Mouse (Mus musculus) embryonic facial prominence, embryonic 14.5 days (tissue): ENCODE measurements at regions not wholly inside any gene's neighbourhood (a gene's known extent, or its start where the extent isn't known, plus 50 kb on each side); places are given as distances from the start of the nearest gene placed in this dataset.
A peak's percentile ranks its signal among the peaks of the same experiment; 100 is the strongest.

Source experiments
- ATAC-seq: fragments of 200-750 bp; cut with Nextera tagmentation; 2 replicates; pipeline ENCODE4 v1.8.0; 2017; ENCODE audit warnings: low read depth, moderate number of reproducible peaks, moderate TSS enrichment
- DNase-seq: peaks from one replicate; pipeline ENCODE4 v3.0.0-alpha.2; 2015; ENCODE audit warnings: low spot score
- H3K27ac ChIP-seq: fragments of 300-500 bp; sonication (generic); replicated peaks from 2 replicates; pipeline ENCODE4 v1.5.1; 2014; ENCODE audit warnings: low read depth, mild to moderate bottlenecking, low read length, moderate library complexity
- H3K27me3 ChIP-seq: fragments of 300-500 bp; sonication (generic); replicated peaks from 2 replicates; pipeline ENCODE4 v1.6.1; 2014; ENCODE audit warnings: low read length; ENCODE audit not compliant: control insufficient read depth, insufficient read depth
- H3K36me3 ChIP-seq: fragments of 300-500 bp; sonication (generic); 2 replicates; pipeline ENCODE4 v1.6.1; 2014; ENCODE audit warnings: low read length, mixed read lengths; ENCODE audit not compliant: control insufficient read depth, insufficient read depth
- H3K4me1 ChIP-seq: fragments of 300-500 bp; sonication (generic); 2 replicates; pipeline ENCODE4 v1.6.1; 2014; ENCODE audit warnings: antibody characterized with exemption, low read length; ENCODE audit not compliant: control insufficient read depth, insufficient read depth
- H3K4me2 ChIP-seq: fragments of 300-500 bp; sonication (generic); 2 replicates; pipeline ENCODE4 v1.6.1; 2014; ENCODE audit warnings: low read depth, mild to moderate bottlenecking, low read length, moderate library complexity, mixed read lengths
- H3K4me3 ChIP-seq: fragments of 300-500 bp; sonication (generic); 2 replicates; pipeline ENCODE4 v1.5.1; 2014; ENCODE audit warnings: low read depth, mild to moderate bottlenecking, low read length
- H3K9ac ChIP-seq: fragments of 300-500 bp; sonication (generic); 2 replicates; pipeline ENCODE4 v1.6.1; 2014; ENCODE audit warnings: low read depth, mild to moderate bottlenecking, low read length, moderate library complexity, mixed read lengths
- H3K9me3 ChIP-seq: fragments of 300-500 bp; sonication (generic); 2 replicates; pipeline ENCODE4 v1.6.1; 2016; ENCODE audit warnings: low read length; ENCODE audit not compliant: control insufficient read depth
- WGBS: fragments of 180-500 bp; shearing (Covaris S2); extraction: QIAGEN DNeasy Blood & Tissue Kit; methylation state at CpG from one replicate; pipeline ENCODE4 v1.1.7; 2014; 5-methylcytosine and 5-hydroxymethylcytosine counted together

- WGBS = 36% methylated on average over 3 of the region's 3 CpGs
Measured at GRCm38 (mm10) chr2:178795841-178796240, 365.5 kb downstream of the Cdh26 start.

GRCm38 (mm10) chr2:178801464-178801863 lies 371.1 kb downstream of the Cdh26 start:
- no peaks in the 10 kb centered on the region for H3K4me1 ChIP-seq
- DNase-seq (no peak), ATAC-seq (no peak)
- no peak overlapping the region for H3K4me3 ChIP-seq
- no peak overlapping the region for H3K27ac ChIP-seq
- no peak overlapping the region for H3K9ac ChIP-seq
- H3K4me2 ChIP-seq = no peak overlapping the region
- WGBS = 38% methylated on average over 12 of the region's 12 CpGs
- no peaks in the 10 kb centered on the region for H3K36me3 ChIP-seq
- H3K27me3 ChIP-seq = no peaks in the 10 kb centered on the region
- H3K9me3 ChIP-seq = no peaks in the 10 kb centered on the region

More at GRCm38 (mm10) chr2:178795841-178796240, 365.5 kb downstream of the Cdh26 start:
- H3K36me3 ChIP-seq = no peaks in the 10 kb centered on the region
- H3K27ac ChIP-seq = no peak overlapping the region
- no peaks in the 10 kb centered on the region for H3K9me3 ChIP-seq
- H3K4me1 ChIP-seq = no peaks in the 10 kb centered on the region
- DNase-seq = no peak
- no peak overlapping the region for H3K9ac ChIP-seq
- no peak for ATAC-seq
- no peak overlapping the region for H3K4me3 ChIP-seq
- H3K27me3 ChIP-seq = no peaks in the 10 kb centered on the region
- no peak overlapping the region for H3K4me2 ChIP-seq

GRCm38 (mm10) chr2:178805283-178805682 lies 375.0 kb downstream of the Cdh26 start:
- H3K4me1 ChIP-seq = no peaks in the 10 kb centered on the region
- no peaks in the 10 kb centered on the region for H3K9me3 ChIP-seq
- DNase-seq (no peak), ATAC-seq (no peak)
- H3K36me3 ChIP-seq = no peaks in the 10 kb centered on the region
- H3K4me3 ChIP-seq = no peak overlapping the region
- no peak overlapping the region for H3K4me2 ChIP-seq
- H3K27me3 ChIP-seq = no peaks in the 10 kb centered on the region
- H3K9ac ChIP-seq = no peak overlapping the region
- 67% methylated on average over 8 of the region's 8 CpGs for WGBS
- H3K27ac ChIP-seq = no peak overlapping the region

- Histone ChIP-seq H3K27ac (no peak overlapping the region), H3K9me3 (no peaks in the 10 kb centered on the region), H3K4me3 (no peak overlapping the region), H3K4me1 (no peaks in the 10 kb centered on the region), H3K36me3 (no peaks in the 10 kb centered on the region), H3K9ac (no peak overlapping the region), H3K4me2 (no peak overlapping the region), H3K27me3 (no peaks in the 10 kb centered on the region)
- ATAC-seq (no peak), DNase-seq (no peak)
- WGBS = 76% methylated on average over 6 of the region's 6 CpGs
Measured at GRCm38 (mm10) chr2:178821552-178821951, 391.2 kb downstream of the Cdh26 start.

- 67% methylated on average over 3 of the region's 3 CpGs for WGBS
- H3K9me3 ChIP-seq = no peaks in the 10 kb centered on the region
- ATAC-seq (no peak), DNase-seq (no peak)
- no peak overlapping the region for H3K27ac ChIP-seq
- no peaks in the 10 kb centered on the region for H3K36me3 ChIP-seq
- no peaks in the 10 kb centered on the region for H3K4me1 ChIP-seq
- no peak overlapping the region for H3K4me3 ChIP-seq
- no peaks in the 10 kb centered on the region for H3K27me3 ChIP-seq
- H3K9ac ChIP-seq = no peak overlapping the region
- no peak overlapping the region for H3K4me2 ChIP-seq
Measured at GRCm38 (mm10) chr2:178830313-178830712, 400.0 kb downstream of the Cdh26 start.

GRCm38 (mm10) chr2:178834986-178835385 lies 404.7 kb downstream of the Cdh26 start:
- no peaks in the 10 kb centered on the region for H3K9me3 ChIP-seq
- no peak overlapping the region for H3K4me3 ChIP-seq
- no peaks in the 10 kb centered on the region for H3K36me3 ChIP-seq
- no peak overlapping the region for H3K27ac ChIP-seq
- peaks cover 3% of the 10 kb centered on the region; the same call in 1 of the 2 replicates for H3K4me1 ChIP-seq
- ATAC-seq = no peak
- H3K4me2 ChIP-seq = no peak overlapping the region
- DNase-seq = no peak
- no peaks in the 10 kb centered on the region for H3K27me3 ChIP-seq
- 82% methylated on average over 7 of the region's 7 CpGs for WGBS
- no peak overlapping the region for H3K9ac ChIP-seq

GRCm38 (mm10) chr2:178838571-178838970 lies 408.2 kb downstream of the Cdh26 start:
- DNase-seq (peak; percentile 35), ATAC-seq (no peak; the same call in 1 of the 2 replicates)

GRCm38 (mm10) chr2:178840975-178841374 lies 410.6 kb downstream of the Cdh26 start:
- Histone ChIP-seq H3K4me3 (no peak overlapping the region), H3K4me1 (peaks cover 3% of the 10 kb centered on the region; the same call in 1 of the 2 replicates), H3K4me2 (no peak overlapping the region), H3K27ac (no peak overlapping the region), H3K9me3 (no peaks in the 10 kb centered on the region), H3K27me3 (no peaks in the 10 kb centered on the region), H3K9ac (no peak overlapping the region), H3K36me3 (no peaks in the 10 kb centered on the region)
- ATAC-seq = no peak; the same call in 1 of the 2 replicates
- peak; percentile 29 for DNase-seq
- 51% methylated on average over 2 of the region's 2 CpGs for WGBS

More at GRCm38 (mm10) chr2:178838571-178838970, 408.2 kb downstream of the Cdh26 start:
- H3K9ac ChIP-seq = 0 out of 2 replicates have a peak overlapping the region, but pooled peaks have one; percentile 19
- WGBS = 10% methylated on average over 6 of the region's 6 CpGs
- no peak overlapping the region for H3K4me3 ChIP-seq
- no peak overlapping the region for H3K27ac ChIP-seq
- no peaks in the 10 kb centered on the region for H3K9me3 ChIP-seq
- no peak overlapping the region for H3K4me2 ChIP-seq
- H3K4me1 ChIP-seq = peaks cover 3% of the 10 kb centered on the region; the same call in 1 of the 2 replicates
- no peaks in the 10 kb centered on the region for H3K36me3 ChIP-seq
- H3K27me3 ChIP-seq = no peaks in the 10 kb centered on the region

- no peaks in the 10 kb centered on the region for H3K27me3 ChIP-seq
- WGBS = 54% methylated on average over 12 of the region's 12 CpGs
Measured at GRCm38 (mm10) chr2:178842595-178842994, 412.3 kb downstream of the Cdh26 start.

More at GRCm38 (mm10) chr2:178842595-178842994, 412.3 kb downstream of the Cdh26 start:
- Histone ChIP-seq H3K9me3 (no peaks in the 10 kb centered on the region), H3K9ac (no peak overlapping the region), H3K36me3 (no peaks in the 10 kb centered on the region), H3K4me3 (no peak overlapping the region), H3K4me2 (no peak overlapping the region), H3K4me1 (peaks cover 3% of the 10 kb centered on the region; the same call in 1 of the 2 replicates), H3K27ac (no peak overlapping the region)
- DNase-seq (peak; percentile 41), ATAC-seq (peak; percentile 45; the same call in 1 of the 2 replicates)
